Mouse (Mus musculus) layer of hippocampus, adult 8-10 months (tissue): ENCODE results near the gene Mmp15. TPM values are rescaled to one million over a fixed set of nuclear protein-coding genes. Genes with fewer than 3 reads are reported as not detected.

Experiments used
- total RNA-seq, 4 experiments: library from RNA; stranded (reverse); gene quantifications; 2 replicates each; pipeline ENCODE4 v1.2.4; 2022

The Mmp15 gene
- total RNA-seq, 4 experiments from 2014 or later: 13.6 to 14.9 (median 14.8) TPM

Other genes with a start within 250 kb of the Mmp15 start
- gene Kifc3, start 149.5 kb upstream of the Mmp15 start, total RNA-seq: 10 to 100 TPM; 61.6 to 80.0 (median 69.9) TPM
- gene Cngb1, start 45.7 kb upstream of the Mmp15 start, total RNA-seq: under 1 TPM; 0.61 to 0.93 (median 0.63) TPM
- not detected for gene Tepp, start 41.7 kb upstream of the Mmp15 start, total RNA-seq
- 10 to 100 TPM; 14.7 to 16.9 (median 15.8) TPM for gene Zfp319, start 20.3 kb upstream of the Mmp15 start, total RNA-seq
- gene Usb1, start 20.0 kb upstream of the Mmp15 start, total RNA-seq: 10 to 100 TPM in 3 of 4 experiments, 1 to 10 TPM in 1; 9.8 to 16.5 (median 12.9) TPM
- 10 to 100 TPM; 48.2 to 65.2 (median 54.6) TPM for gene Cfap20, start 82.6 kb downstream of the Mmp15 start, total RNA-seq
- gene Csnk2a2, start 137.8 kb downstream of the Mmp15 start, total RNA-seq: 10 to 100 TPM; 61.1 to 82.5 (median 70.6) TPM
- gene Ccdc113, start 181.8 kb downstream of the Mmp15 start, total RNA-seq: 1 to 10 TPM; 1.2 to 2.7 (median 1.6) TPM
- gene Prss54, start 224.1 kb downstream of the Mmp15 start, total RNA-seq: not detected